Mouse (Mus musculus) forebrain, embryonic 11.5 days (tissue): ENCODE measurements around the gene Ctse. TPM values are rescaled to one million over a fixed set of nuclear protein-coding genes. Genes with fewer than 3 reads are reported as not detected.

ENCODE experiments used
- ATAC-seq: fragments of 200-750 bp; cut with Nextera tagmentation; replicated peaks from 2 replicates; pipeline ENCODE4 v1.8.0; 2017; ENCODE audit warnings: moderate TSS enrichment; ENCODE audit not compliant: low FRiP score
- DNase-seq: peaks from one replicate; pipeline ENCODE4 v3.0.0-alpha.2; 2017; ENCODE audit warnings: low spot score
- H3K27ac ChIP-seq: fragments of 300-500 bp; sonication (generic); 2 replicates; pipeline ENCODE4 v1.5.1; 2014; ENCODE audit warnings: low read depth, low read length
- H3K27me3 ChIP-seq: fragments of 300-500 bp; sonication (generic); 2 replicates; pipeline ENCODE4 v1.6.1; 2014; ENCODE audit warnings: mild to moderate bottlenecking, low read length, mixed read lengths; ENCODE audit not compliant: control insufficient read depth, insufficient read depth
- H3K36me3 ChIP-seq: fragments of 300-500 bp; sonication (generic); 2 replicates; pipeline ENCODE4 v1.6.1; 2014; ENCODE audit warnings: mild to moderate bottlenecking, low read length, moderate library complexity, mixed read lengths; ENCODE audit not compliant: control insufficient read depth, insufficient read depth
- H3K4me1 ChIP-seq: fragments of 300-500 bp; sonication (generic); replicated peaks from 2 replicates; pipeline ENCODE4 v1.6.1; 2014; ENCODE audit warnings: low read length, mixed read lengths; ENCODE audit not compliant: control insufficient read depth, insufficient read depth
- H3K4me2 ChIP-seq: fragments of 300-500 bp; sonication (generic); 2 replicates; pipeline ENCODE4 v1.6.1; 2014; ENCODE audit warnings: low read depth, mild to moderate bottlenecking, low read length, moderate library complexity, mixed read lengths; ENCODE audit not compliant: severe bottlenecking
- H3K4me3 ChIP-seq: fragments of 300-500 bp; sonication (generic); 2 replicates; pipeline ENCODE4 v1.5.1; 2014; ENCODE audit warnings: low read depth, low read length
- H3K9ac ChIP-seq: fragments of 300-500 bp; sonication (generic); 2 replicates; pipeline ENCODE4 v1.6.1; 2014; ENCODE audit warnings: low read length
- H3K9me3 ChIP-seq: fragments of 300-500 bp; sonication (generic); 2 replicates; pipeline ENCODE4 v1.6.1; 2016; ENCODE audit warnings: low read length, mixed read lengths; ENCODE audit not compliant: control insufficient read depth
- WGBS: fragments of 180-500 bp; shearing (Covaris S2); extraction: QIAGEN DNeasy Blood & Tissue Kit; methylation state at CpG from one replicate; pipeline ENCODE4 v1.1.7; 2014; 5-methylcytosine and 5-hydroxymethylcytosine counted together
- polyA plus RNA-seq: library from polyadenylated mRNA; unstranded; fragments of >200 nt; fragmentation: Nextera tagmentation; extraction: Ambion mirVana; gene quantifications from 2 replicates; pipeline ENCODE4 v1.2.1, GENCODE M21; 2014

Ctse gene
- polyA plus RNA-seq, 1 experiment from 2014 or later = 0.35 TPM

DNA sequence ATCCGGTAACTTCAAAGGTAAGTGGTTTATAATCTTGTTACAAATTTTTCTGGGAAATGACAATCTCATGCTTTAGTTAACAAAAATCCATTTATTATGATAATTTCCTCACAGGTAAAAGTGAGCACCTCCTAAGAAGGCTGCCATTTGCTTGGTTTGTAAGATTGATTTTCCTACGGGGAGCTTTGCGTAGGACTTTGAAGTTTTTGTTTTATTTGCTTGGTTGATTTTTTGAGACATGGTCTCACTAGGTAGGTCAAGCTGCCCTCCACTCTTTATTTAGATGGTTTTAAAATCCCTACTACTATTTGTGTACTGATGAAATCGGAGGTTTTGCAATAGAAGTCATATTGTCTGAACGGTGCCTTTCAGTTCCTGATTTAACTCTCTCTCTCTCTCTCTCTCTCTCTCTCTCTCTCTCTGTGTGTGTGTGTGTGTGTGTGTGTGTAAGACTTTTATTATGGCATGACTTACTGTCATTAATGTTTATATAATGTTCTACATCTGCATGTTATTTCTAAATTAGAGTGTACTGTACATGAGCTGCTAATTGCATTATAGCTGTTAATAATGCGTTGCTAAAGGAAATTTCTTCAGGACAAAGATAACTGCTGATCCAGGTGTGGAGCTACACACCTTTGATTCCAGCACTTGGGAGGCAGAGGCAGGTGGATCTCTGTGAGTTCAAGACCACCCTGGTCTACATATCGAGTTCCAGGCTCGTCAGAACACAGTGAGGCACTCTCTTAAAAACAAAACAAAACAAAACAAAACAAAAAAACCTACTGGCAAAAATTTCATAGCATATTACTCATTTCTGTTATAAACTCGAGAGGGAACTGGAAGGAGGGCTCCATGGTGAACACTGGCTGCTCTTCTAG, 675 bp downstream of the Ctse start:
- Histone ChIP-seq H3K36me3 (no peaks in the 10 kb centered on the region), H3K4me2 (no peak overlapping the region), H3K4me3 (no peak overlapping the region), H3K27ac (no peak overlapping the region), H3K9me3 (no peaks in the 10 kb centered on the region), H3K27me3 (no peaks in the 10 kb centered on the region), H3K9ac (no peak overlapping the region), H3K4me1 (no peaks in the 10 kb centered on the region)
- WGBS = 88% methylated on average over 9 of the region's 9 CpGs
- DNase-seq = no peak
- ATAC-seq = no peak

DNA sequence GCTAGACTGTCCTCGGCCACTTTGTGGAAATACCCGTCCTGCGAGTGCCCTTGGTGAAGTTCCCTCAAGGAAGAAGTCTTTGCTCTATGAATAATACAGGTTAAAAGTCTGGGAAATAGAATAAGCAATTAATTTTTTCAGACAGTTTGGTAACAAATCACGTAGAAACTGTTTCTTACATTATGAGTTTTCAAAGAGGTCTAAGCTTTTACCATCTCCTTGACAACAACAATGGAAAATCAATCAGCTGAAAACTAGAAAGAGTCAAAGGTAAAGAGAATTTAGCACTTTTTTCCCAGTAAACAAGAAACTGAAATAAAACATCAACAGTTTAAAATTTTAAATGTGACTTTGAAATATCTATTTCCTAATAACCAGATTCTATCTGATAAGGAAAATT, 2.0 kb downstream of the Ctse start:
- ATAC-seq (no peak), DNase-seq (no peak)
- no peaks in the 10 kb centered on the region for H3K36me3 ChIP-seq
- H3K27ac ChIP-seq = no peak overlapping the region
- H3K27me3 ChIP-seq = no peaks in the 10 kb centered on the region
- no peaks in the 10 kb centered on the region for H3K9me3 ChIP-seq
- 77% methylated on average over 4 of the region's 4 CpGs for WGBS
- no peak overlapping the region for H3K4me3 ChIP-seq
- no peaks in the 10 kb centered on the region for H3K4me1 ChIP-seq
- H3K9ac ChIP-seq = no peak overlapping the region
- no peak overlapping the region for H3K4me2 ChIP-seq

GRCm38 (mm10) chr1:131641565-131641964, 3.5 kb downstream of the Ctse start:
- no peaks in the 10 kb centered on the region for H3K9me3 ChIP-seq
- no peak for DNase-seq
- no peak overlapping the region for H3K4me3 ChIP-seq
- WGBS = 92% methylated on average over 13 of the region's 13 CpGs
- no peaks in the 10 kb centered on the region for H3K4me1 ChIP-seq
- no peak overlapping the region for H3K9ac ChIP-seq
- H3K4me2 ChIP-seq = no peak overlapping the region
- no peak overlapping the region for H3K27ac ChIP-seq
- H3K36me3 ChIP-seq = no peaks in the 10 kb centered on the region
- no peak for ATAC-seq
- no peaks in the 10 kb centered on the region for H3K27me3 ChIP-seq

- 84% methylated on average over 2 of the region's 2 CpGs for WGBS
- DNase-seq (no peak), ATAC-seq (no peak)
- H3K27ac ChIP-seq = no peak overlapping the region
- no peaks in the 10 kb centered on the region for H3K4me1 ChIP-seq
- H3K36me3 ChIP-seq = no peaks in the 10 kb centered on the region
- no peak overlapping the region for H3K9ac ChIP-seq
- H3K9me3 ChIP-seq = no peaks in the 10 kb centered on the region
- H3K27me3 ChIP-seq = no peaks in the 10 kb centered on the region
- no peak overlapping the region for H3K4me3 ChIP-seq
- H3K4me2 ChIP-seq = no peak overlapping the region
These were observed 4.1 kb downstream of the Ctse start for GRCm38 (mm10) chr1:131642251-131642650.

- DNase-seq (no peak), ATAC-seq (no peak)
- Histone ChIP-seq H3K4me1 (peaks cover 4% of the 10 kb centered on the region; the same call in 1 of the 2 replicates), H3K4me2 (no peak overlapping the region), H3K4me3 (no peak overlapping the region), H3K9ac (no peak overlapping the region), H3K36me3 (no peaks in the 10 kb centered on the region), H3K27me3 (no peaks in the 10 kb centered on the region), H3K9me3 (no peaks in the 10 kb centered on the region), H3K27ac (no peak overlapping the region)
- 78% methylated on average over 12 of the region's 12 CpGs for WGBS
These were observed 14.8 kb downstream of the Ctse start for GRCm38 (mm10) chr1:131652670-131653443.

- H3K9ac ChIP-seq = no peak overlapping the region
- H3K4me1 ChIP-seq = peaks cover 5% of the 10 kb centered on the region; the same call in 1 of the 2 replicates
- no peak overlapping the region for H3K27ac ChIP-seq
- H3K36me3 ChIP-seq = no peaks in the 10 kb centered on the region
- H3K9me3 ChIP-seq = no peaks in the 10 kb centered on the region
- H3K4me3 ChIP-seq = no peak overlapping the region
- WGBS = 85% methylated on average over 6 of the region's 6 CpGs
- no peak for ATAC-seq
- no peak overlapping the region for H3K4me2 ChIP-seq
- DNase-seq = no peak
- H3K27me3 ChIP-seq = no peaks in the 10 kb centered on the region
These were observed 17.5 kb downstream of the Ctse start for GRCm38 (mm10) chr1:131655601-131656000.

DNA sequence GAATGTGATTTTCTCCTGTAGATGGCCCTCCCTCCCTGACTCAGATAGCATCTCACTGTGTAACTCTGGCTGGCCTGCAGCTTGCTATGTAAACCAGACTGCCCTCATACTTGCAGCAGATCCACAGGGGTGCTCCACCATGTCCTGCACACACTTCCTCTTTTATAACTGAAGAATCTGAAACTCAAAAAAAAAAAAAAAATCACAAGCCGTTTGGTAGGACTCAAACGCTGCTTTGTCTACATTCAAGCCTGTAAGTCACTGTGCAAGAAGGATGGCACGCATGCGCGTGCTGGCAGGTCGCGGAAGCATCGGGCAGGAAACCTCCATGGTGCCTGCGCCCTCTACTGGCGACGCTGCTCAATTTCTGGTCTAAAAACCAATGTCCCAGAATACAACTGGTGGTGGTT, 19.8 kb downstream of the Ctse start:
- Histone ChIP-seq H3K4me2 (peak overlapping the region; percentile 48; the same call in 1 of the 2 replicates), H3K4me3 (no peak overlapping the region), H3K4me1 (peaks cover 5% of the 10 kb centered on the region; the same call in 1 of the 2 replicates), H3K27me3 (no peaks in the 10 kb centered on the region), H3K27ac (0 out of 2 replicates have a peak overlapping the region, but pooled peaks have one; percentile 12), H3K36me3 (no peaks in the 10 kb centered on the region), H3K9ac (peak overlapping the region; percentile 55), H3K9me3 (no peaks in the 10 kb centered on the region)
- DNase-seq = peak; percentile 95
- under 1% methylated on average over 11 of the region's 11 CpGs for WGBS
- ATAC-seq = peak; percentile 88

DNA sequence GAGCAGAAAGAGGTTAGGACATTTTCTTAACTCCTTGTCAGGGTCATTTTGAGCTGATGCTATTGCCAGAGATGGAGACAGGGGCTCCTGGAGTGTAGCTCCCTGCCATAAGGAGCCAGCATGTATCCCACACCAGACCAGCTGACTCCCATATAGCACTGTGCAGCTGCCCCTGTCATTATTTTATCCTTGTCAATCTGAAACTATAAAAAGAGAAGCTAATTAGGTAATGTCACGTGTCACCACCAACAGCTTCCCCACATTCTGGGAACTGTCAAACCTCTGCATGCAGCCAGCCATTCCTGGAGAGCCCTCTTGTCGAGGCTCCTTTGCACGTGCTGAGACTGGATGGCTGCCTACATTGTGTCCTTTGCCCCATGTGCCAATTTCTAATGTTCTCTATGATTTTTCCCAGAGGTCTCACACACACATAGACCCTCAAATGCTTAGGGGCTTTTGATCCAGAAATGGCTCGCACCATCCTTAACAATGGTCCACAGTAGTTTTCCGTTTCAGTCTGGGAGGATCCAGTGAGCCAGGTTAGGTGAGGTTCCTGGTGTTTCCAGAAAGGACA, 21.5 kb downstream of the Ctse start:
- DNase-seq (no peak), ATAC-seq (no peak)
- Histone ChIP-seq H3K27me3 (no peaks in the 10 kb centered on the region), H3K27ac (no peak overlapping the region), H3K4me1 (peaks cover 5% of the 10 kb centered on the region; the same call in 1 of the 2 replicates), H3K4me2 (no peak overlapping the region), H3K9me3 (no peaks in the 10 kb centered on the region), H3K4me3 (no peak overlapping the region), H3K36me3 (no peaks in the 10 kb centered on the region), H3K9ac (no peak overlapping the region)
- 72% methylated on average over 5 of the region's 5 CpGs for WGBS
